Mouse (Mus musculus) ES-E14 (cell line): ENCODE results near the gene Dmp1.

Experiments
- CHD2 ChIP-seq: IDR thresholded peaks from 2 replicates; pipeline ENCODE4 v1.6.1; 2014; ENCODE audit warnings: mild to moderate bottlenecking, low read depth, low read length, inconsistent platforms
- HCFC1 ChIP-seq: IDR thresholded peaks from 2 replicates; pipeline ENCODE4 v1.6.1; 2012; ENCODE audit warnings: low read length, inconsistent platforms, borderline replicate concordance; ENCODE audit not compliant: insufficient read depth
- ZNF384 ChIP-seq: IDR thresholded peaks from 2 replicates; pipeline ENCODE4 v1.6.1; 2012; ENCODE audit warnings: low read depth, low read length, inconsistent platforms

DNA sequence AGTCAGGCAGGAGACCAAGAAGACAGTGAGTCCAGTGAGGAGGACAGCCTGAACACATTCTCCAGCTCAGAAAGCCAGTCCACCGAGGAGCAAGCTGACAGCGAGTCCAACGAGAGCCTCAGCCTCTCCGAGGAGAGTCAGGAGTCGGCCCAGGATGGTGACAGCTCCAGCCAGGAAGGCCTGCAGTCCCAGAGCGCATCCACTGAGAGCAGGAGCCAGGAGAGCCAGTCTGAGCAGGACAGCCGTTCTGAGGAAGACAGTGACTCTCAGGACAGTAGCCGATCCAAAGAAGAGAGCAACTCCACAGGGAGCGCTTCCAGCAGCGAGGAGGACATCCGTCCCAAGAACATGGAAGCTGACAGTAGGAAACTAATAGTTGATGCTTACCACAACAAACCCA is 10.1 kb downstream of the Dmp1 start:
- no peak for TF ChIP-seq ZNF384
- no peak for TF ChIP-seq HCFC1
- no peak for TF ChIP-seq CHD2
